Mouse (Mus musculus): ENCODE results near the gene Usp33. TPM values are rescaled to one million over a fixed set of nuclear protein-coding genes. Genes with fewer than 3 reads are reported as not detected.

Gene Usp33
- total and polyA plus RNA-seq, 3 experiments, result 38.3 to 54.7 (median 48.9) TPM

DNA sequence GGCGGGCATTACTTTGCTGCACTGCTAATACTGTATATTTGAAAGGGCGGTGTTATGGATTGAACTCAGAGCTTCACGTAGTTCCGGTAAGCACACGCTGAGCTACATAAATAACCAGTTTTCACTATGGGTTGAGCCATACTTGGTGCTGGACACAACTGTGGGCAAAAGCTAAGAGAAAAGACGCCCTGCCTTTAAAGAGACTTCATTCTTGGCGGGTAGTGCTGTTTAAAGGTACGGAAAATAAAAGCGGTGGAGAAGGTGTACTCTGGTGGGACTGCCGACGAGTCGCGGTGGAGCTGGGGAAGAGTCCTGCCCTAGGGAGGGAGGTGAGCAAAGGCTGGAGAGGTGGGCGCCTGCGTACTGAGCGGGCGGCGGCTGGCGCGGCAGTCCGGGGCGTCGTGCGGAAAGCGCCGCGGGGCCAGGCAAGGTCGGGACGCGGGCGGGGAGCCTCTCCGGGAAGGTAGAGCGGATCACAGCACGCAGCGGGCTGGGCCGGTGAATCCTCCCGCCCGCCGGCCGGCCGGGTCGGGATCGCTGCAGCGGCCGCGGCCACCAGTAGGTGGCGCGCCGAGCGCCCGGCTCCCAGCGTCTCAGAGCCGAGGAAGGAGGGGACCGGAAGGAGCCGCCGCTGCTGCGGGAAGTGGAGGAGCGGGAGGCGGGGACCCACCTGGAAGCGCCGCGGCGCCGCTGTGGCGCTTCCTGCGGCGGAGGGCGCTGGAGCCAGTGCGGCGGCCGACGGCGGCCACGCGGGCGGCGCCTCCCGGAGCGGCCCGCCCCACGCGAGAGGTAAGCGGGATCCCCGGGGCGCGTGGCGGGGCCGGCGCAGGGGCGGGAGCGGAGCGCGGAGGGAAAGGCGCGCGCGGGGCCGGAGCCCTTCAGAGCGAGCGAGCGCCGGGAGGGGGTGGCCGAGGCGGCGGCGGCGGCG is 49.3 kb downstream of the Usp33 start, which contains the start of gene Zzz3:
Gene Zzz3 (plus strand): TSS at position 124 of the 928 bp plus-strand sequence.
- Histone ChIP-seq H3K9me3 (replicated peaks; ENCODE audit: low read length) (no peaks in the 10 kb centered on the region), H3K27me3 (replicated peaks) (no peaks in the 10 kb centered on the region), H3K36me3 (replicated peaks in 1 of 2; ENCODE audit: control insufficient read depth in 1 of 2, insufficient read depth in 1 of 2, low read length in 1 of 2) (peaks cover 7 to 56% of the 10 kb centered on the region in 2 experiments), H3K4me3 (replicated peaks in 1 of 3; ENCODE audit: low read depth in 2 of 3, low read length in 2 of 3, poor library complexity in 1 of 3) (peak within 1 kb of the TSS; percentile 75 to 90 (median 76)), H3K79me2 (replicated peaks; ENCODE audit: control insufficient read depth, extremely low read depth, insufficient read depth, poor library complexity, severe bottlenecking) (peaks cover 47% of the 10 kb centered on the region), H3K9ac (ENCODE audit: insufficient read depth, low read depth) (peak within 1 kb of the TSS; percentile 83), H3K4me1 (ENCODE audit: control insufficient read depth in 1 of 2, insufficient read depth in 2 of 2) (peaks cover 19 to 52% of the 10 kb centered on the region in 2 experiments), H3K4me2 (ENCODE audit: insufficient read depth, low read depth, poor library complexity, severe bottlenecking) (peak within 1 kb of the TSS; percentile 84), H3K27ac (ENCODE audit: insufficient read depth, low read depth) (peak within 1 kb of the TSS; percentile 92)
- dilution Hi-C loops (cut with MboI; ENCODE audit: extremely low pct_ligation_motif_present, extremely low pct_unique_long_range_greater_than_20kb, low sequenced_read_pairs) (no loop called here), in situ Hi-C loops (cut with MboI; ENCODE audit: low pct_ligation_motif_present, low pct_unique_long_range_greater_than_20kb, low sequenced_read_pairs) (loop anchor here (5.0 kb wide), 1 partner anchor 82 kb away; no protein-coding TSS in a partner anchor)
- peak; percentile 95 for DNase-seq (ENCODE audit: extremely low read depth)
- TF ChIP-seq GABPA (IDR thresholded peaks at IDR 0.05; ENCODE audit: insufficient replicate concordance, low read depth, low read length), result no peak
- peak; percentile 61 for TF ChIP-seq TCF12 (IDR thresholded peaks at IDR 0.05; ENCODE audit: low read depth, low read length)
- peak; percentile 72 for TF ChIP-seq RAD21 (IDR thresholded peaks at IDR 0.05; ENCODE audit: low read depth, low read length)
- TF ChIP-seq USF2 (conservative IDR thresholded peaks at IDR 0.05; ENCODE audit: low read depth, low read length), result no peak
- peak; percentile 82 for TF ChIP-seq MAX (IDR thresholded peaks at IDR 0.05; ENCODE audit: low read length)
- TF ChIP-seq POLR2A (IDR thresholded peaks at IDR 0.05; ENCODE audit: low read depth, low read length), result peak; percentile 42; the same call in 1 of the 2 replicates
- TF ChIP-seq UBTF (IDR thresholded peaks at IDR 0.05; ENCODE audit: low read depth, low read length), result peak; percentile 96
- TF ChIP-seq ZNF384 (IDR thresholded peaks at IDR 0.05; ENCODE audit: low read depth, low read length), result peak; percentile 34; the same call in 1 of the 2 replicates
- no peak for TF ChIP-seq ZKSCAN1 (IDR thresholded peaks at IDR 0.05; ENCODE audit: borderline replicate concordance, low read depth, low read length)
- no peak for TF ChIP-seq E2F4 (IDR thresholded peaks at IDR 0.05; ENCODE audit: insufficient replicate concordance, low read depth, low read length)
- TF ChIP-seq IRF4 (IDR thresholded peaks at IDR 0.05; ENCODE audit: low read depth, low read length), result peak; percentile 91
- TF ChIP-seq ELF1 (IDR thresholded peaks at IDR 0.05; ENCODE audit: low read depth, low read length), result peak; percentile 94
- TF ChIP-seq SIN3A (IDR thresholded peaks at IDR 0.05; ENCODE audit: low read length), result peak; percentile 63
- TF ChIP-seq HCFC1 (IDR thresholded peaks at IDR 0.05; ENCODE audit: low read depth, low read length), result peak; percentile 74
- TF ChIP-seq MAZ (IDR thresholded peaks at IDR 0.05; ENCODE audit: low read depth, low read length), result peak; percentile 95
- TF ChIP-seq JUN (IDR thresholded peaks at IDR 0.05; ENCODE audit: insufficient read depth, low read depth, low read length), result no peak
- no peak for TF ChIP-seq MYC (IDR thresholded peaks at IDR 0.05; ENCODE audit: low read depth, low read length)
- no peak for TF ChIP-seq JUND (conservative IDR thresholded peaks at IDR 0.05; ENCODE audit: low read depth, low read length)
- TF ChIP-seq NELFE (IDR thresholded peaks at IDR 0.05; ENCODE audit: low read depth, low read length), result peak; percentile 52; the same call in 1 of the 2 replicates
- 0 out of 2 replicates have a peak, but pooled peaks have one; percentile 8 for TF ChIP-seq EP300 (IDR thresholded peaks at IDR 0.05; ENCODE audit: low read length)
- TF ChIP-seq ZC3H11A (IDR thresholded peaks at IDR 0.05; ENCODE audit: low read depth, low read length), result peak; percentile 14; the same call in 1 of the 2 replicates
- TF ChIP-seq SMC3 (IDR thresholded peaks at IDR 0.05; ENCODE audit: low read depth, low read length), result peak; percentile 86
- TF ChIP-seq CHD2 (IDR thresholded peaks at IDR 0.05; ENCODE audit: low read length), result peak; percentile 64
- TF ChIP-seq MEF2A (IDR thresholded peaks at IDR 0.05; ENCODE audit: borderline replicate concordance, low read depth, low read length), result peak; percentile 90
- peak; percentile 54; the same call in 1 of the 2 replicates for TF ChIP-seq MXI1 (IDR thresholded peaks at IDR 0.05; ENCODE audit: low read depth, low read length)
- TF ChIP-seq CTCF (conservative IDR thresholded peaks at IDR 0.05 in 1 of 2, IDR thresholded peaks at IDR 0.05 in 1 of 2; ENCODE audit: low read depth in 2 of 2, low read length in 2 of 2), result peak in 1 of 2 experiments; percentile 95; a peak in 2 of 4 replicates
- TF ChIP-seq NRF1 (IDR thresholded peaks at IDR 0.05; ENCODE audit: low read depth, low read length), result peak; percentile 60; the same call in 1 of the 2 replicates
- TF ChIP-seq RCOR1 (conservative IDR thresholded peaks at IDR 0.05; ENCODE audit: low read depth, low read length), result peak; percentile 76; the same call in 1 of the 2 replicates
- TF ChIP-seq KAT2A (IDR thresholded peaks at IDR 0.05; ENCODE audit: insufficient replicate concordance, low read length), result 0 out of 2 replicates have a peak, but pooled peaks have one; percentile 49
- TF ChIP-seq BHLHE40 (IDR thresholded peaks at IDR 0.05; ENCODE audit: low read depth, low read length), result peak; percentile 58
- peak; percentile 63; the same call in 1 of the 2 replicates for TF ChIP-seq TBP (conservative IDR thresholded peaks at IDR 0.05; ENCODE audit: low read depth, low read length)
- no peak for TF ChIP-seq MAFK (IDR thresholded peaks at IDR 0.05; ENCODE audit: insufficient replicate concordance, low read length)
- no peak; the same call in none of the 2 replicates for TF ChIP-seq ETS1 (conservative IDR thresholded peaks at IDR 0.05; ENCODE audit: low read depth, low read length)
- no peak for TF ChIP-seq PAX5 (IDR thresholded peaks at IDR 0.05; ENCODE audit: low read length)
- TF ChIP-seq ZMIZ1 (IDR thresholded peaks at IDR 0.05; ENCODE audit: low read depth, low read length), result peak; percentile 73
- peak; percentile 89 for TF ChIP-seq CHD1 (IDR thresholded peaks at IDR 0.05; ENCODE audit: low read depth, low read length)
- no peak for TF ChIP-seq USF1 (IDR thresholded peaks at IDR 0.05; ENCODE audit: low read depth, low read length)

All from CH12.LX (cell line).